Mouse (Mus musculus) hindbrain, embryonic 13.5 days (tissue): ENCODE results near the gene Fancm. TPM values are rescaled to one million over a fixed set of nuclear protein-coding genes. Genes with fewer than 3 reads are reported as not detected.

ENCODE experiments used
- ATAC-seq: fragments of 200-750 bp; cut with Nextera tagmentation; 2 replicates; pipeline ENCODE4 v1.8.0; 2017; ENCODE audit warnings: moderate TSS enrichment; ENCODE audit not compliant: low FRiP score
- H3K27ac ChIP-seq: fragments of 300-500 bp; sonication (generic); 2 replicates; pipeline ENCODE4 v1.5.1; 2015; ENCODE audit warnings: inconsistent platforms, mild to moderate bottlenecking, moderate library complexity
- H3K27me3 ChIP-seq: fragments of 300-500 bp; sonication (generic); 2 replicates; pipeline ENCODE4 v1.6.1; 2015; ENCODE audit warnings: mild to moderate bottlenecking, inconsistent platforms
- H3K36me3 ChIP-seq: fragments of 300-500 bp; sonication (generic); 2 replicates; pipeline ENCODE4 v1.6.1; 2015; ENCODE audit warnings: mild to moderate bottlenecking, inconsistent platforms
- H3K4me1 ChIP-seq: fragments of 300-500 bp; sonication (generic); replicated peaks from 2 replicates; pipeline ENCODE4 v1.6.1; 2015; ENCODE audit warnings: inconsistent platforms
- H3K4me2 ChIP-seq: fragments of 300-500 bp; sonication (generic); 2 replicates; pipeline ENCODE4 v1.6.1; 2015; ENCODE audit warnings: inconsistent platforms, mild to moderate bottlenecking, moderate library complexity
- H3K4me3 ChIP-seq: fragments of 300-500 bp; sonication (generic); 2 replicates; pipeline ENCODE4 v1.5.1; 2015; ENCODE audit warnings: mild to moderate bottlenecking, inconsistent platforms
- H3K9ac ChIP-seq: fragments of 300-500 bp; sonication (generic); 2 replicates; pipeline ENCODE4 v1.6.1; 2015; ENCODE audit warnings: mild to moderate bottlenecking, inconsistent platforms
- H3K9me3 ChIP-seq: fragments of 300-500 bp; sonication (generic); 2 replicates; pipeline ENCODE4 v1.6.1; 2016; ENCODE audit warnings: inconsistent platforms
- WGBS: fragments of 180-500 bp; shearing (Covaris S2); methylation state at CpG from one replicate; pipeline ENCODE4 v1.1.7; 2015; 5-methylcytosine and 5-hydroxymethylcytosine counted together
- polyA plus RNA-seq: library from polyadenylated mRNA; unstranded; fragments of >200 nt; fragmentation: Nextera tagmentation; extraction: Ambion mirVana; gene quantifications from 2 replicates; pipeline ENCODE4 v1.2.1, GENCODE M21; 2015

Gene Fancm
- 8.4 and 9.9 TPM in 2 replicates for polyA plus RNA-seq

GRCm38 (mm10) chr12:65075085-65075732 is at the start of gene Fancm:
TSS of gene Fancm (plus strand) at chr12:65075603.
- H3K4me1 ChIP-seq, result peaks cover 48% of the 10 kb centered on the region

GRCm38 (mm10) chr12:65035839-65036189 is 39.6 kb upstream of the Fancm start:
- peak overlapping the region; percentile 97 for H3K4me3 ChIP-seq
- no peaks in the 10 kb centered on the region for H3K36me3 ChIP-seq
- no peaks in the 10 kb centered on the region for H3K9me3 ChIP-seq
- peak overlapping the region; percentile 92; the same call in 1 of the 2 replicates for H3K9ac ChIP-seq
- ATAC-seq, result no peak
- H3K4me2 ChIP-seq, result peak overlapping the region; percentile 66
- H3K27me3 ChIP-seq, result no peaks in the 10 kb centered on the region
- peaks cover 27% of the 10 kb centered on the region for H3K4me1 ChIP-seq
- WGBS, result 51% methylated on average over 8 of the region's 8 CpGs
- no peak overlapping the region for H3K27ac ChIP-seq

More at GRCm38 (mm10) chr12:65075085-65075732, at the start of gene Fancm:
- ATAC-seq, result peak; percentile 27
- Histone ChIP-seq H3K36me3 (peaks cover under 1% of the 10 kb centered on the region; the same call in 1 of the 2 replicates), H3K4me2 (peak within 1 kb of the TSS; percentile 85), H3K27me3 (no peaks in the 10 kb centered on the region), H3K9ac (peak within 1 kb of the TSS; percentile 91), H3K27ac (peak within 1 kb of the TSS; percentile 96), H3K9me3 (no peaks in the 10 kb centered on the region), H3K4me3 (peak within 1 kb of the TSS; percentile 88)
- 2% methylated on average over 39 of the region's 39 CpGs for WGBS

GRCm38 (mm10) chr12:65036190-65036870 is 39.1 kb upstream of the Fancm start, which contains the start of gene Prpf39:
TSS of gene Prpf39 (plus strand) at chr12:65036333.
- Histone ChIP-seq H3K4me1 (peaks cover 27% of the 10 kb centered on the region), H3K4me2 (peak within 1 kb of the TSS; percentile 66), H3K36me3 (no peaks in the 10 kb centered on the region), H3K27me3 (no peaks in the 10 kb centered on the region), H3K9me3 (no peaks in the 10 kb centered on the region), H3K4me3 (peak within 1 kb of the TSS; percentile 97), H3K27ac (peak within 1 kb of the TSS; percentile 83), H3K9ac (peak within 1 kb of the TSS; percentile 92)
- ATAC-seq, result peak; percentile 95
- under 1% methylated on average over 49 of the region's 65 CpGs for WGBS

GRCm38 (mm10) chr12:65036892-65037545 is 38.4 kb upstream of the Fancm start:
- Histone ChIP-seq H3K27ac (no peak overlapping the region), H3K4me3 (peak overlapping the region; percentile 97), H3K4me1 (peaks cover 27% of the 10 kb centered on the region), H3K9me3 (no peaks in the 10 kb centered on the region), H3K9ac (peak overlapping the region; percentile 92), H3K4me2 (peak overlapping the region; percentile 66), H3K27me3 (no peaks in the 10 kb centered on the region), H3K36me3 (no peaks in the 10 kb centered on the region)
- 19% methylated on average over 18 of the region's 18 CpGs for WGBS
- ATAC-seq, result 0 out of 2 replicates have a peak, but pooled peaks have one; percentile 18

- Histone ChIP-seq H3K4me3 (peak overlapping the region; percentile 97), H3K4me1 (peaks cover 27% of the 10 kb centered on the region), H3K4me2 (peak overlapping the region; percentile 66), H3K9me3 (no peaks in the 10 kb centered on the region), H3K27me3 (no peaks in the 10 kb centered on the region), H3K9ac (peak overlapping the region; percentile 92; the same call in 1 of the 2 replicates), H3K27ac (no peak overlapping the region), H3K36me3 (peaks cover 2% of the 10 kb centered on the region; the same call in 1 of the 2 replicates)
- ATAC-seq, result no peak
- WGBS, result 56% methylated on average over 4 of the region's 4 CpGs
Observed at GRCm38 (mm10) chr12:65037546-65037937, 37.9 kb upstream of the Fancm start.

GRCm38 (mm10) chr12:65048799-65049198 is 26.6 kb upstream of the Fancm start:
- Histone ChIP-seq H3K27me3 (no peaks in the 10 kb centered on the region), H3K4me3 (no peak overlapping the region), H3K9me3 (no peaks in the 10 kb centered on the region), H3K4me2 (no peak overlapping the region), H3K9ac (no peak overlapping the region), H3K4me1 (no peaks in the 10 kb centered on the region), H3K27ac (no peak overlapping the region), H3K36me3 (peaks cover 26% of the 10 kb centered on the region)
- no peak for ATAC-seq

GRCm38 (mm10) chr12:65058203-65058602 is 17.2 kb upstream of the Fancm start:
- Histone ChIP-seq H3K4me2 (no peak overlapping the region), H3K9me3 (no peaks in the 10 kb centered on the region), H3K4me1 (no peaks in the 10 kb centered on the region), H3K4me3 (no peak overlapping the region), H3K27me3 (no peaks in the 10 kb centered on the region), H3K27ac (no peak overlapping the region), H3K36me3 (peaks cover 58% of the 10 kb centered on the region), H3K9ac (no peak overlapping the region)
- 90% methylated on average over 2 of the region's 2 CpGs for WGBS
- no peak for ATAC-seq

GRCm38 (mm10) chr12:65061082-65061481 is 14.3 kb upstream of the Fancm start:
- Histone ChIP-seq H3K27ac (no peak overlapping the region), H3K36me3 (peaks cover 65% of the 10 kb centered on the region), H3K4me1 (no peaks in the 10 kb centered on the region), H3K4me2 (no peak overlapping the region), H3K4me3 (no peak overlapping the region), H3K27me3 (no peaks in the 10 kb centered on the region), H3K9me3 (no peaks in the 10 kb centered on the region), H3K9ac (no peak overlapping the region)
- no peak for ATAC-seq

- no peaks in the 10 kb centered on the region for H3K4me1 ChIP-seq
- H3K9me3 ChIP-seq, result no peaks in the 10 kb centered on the region
- H3K27ac ChIP-seq, result no peak overlapping the region
- WGBS, result 86% methylated on average over 2 of the region's 2 CpGs
- no peak for ATAC-seq
- no peak overlapping the region for H3K4me3 ChIP-seq
- peaks cover 64% of the 10 kb centered on the region for H3K36me3 ChIP-seq
- H3K27me3 ChIP-seq, result no peaks in the 10 kb centered on the region
- H3K4me2 ChIP-seq, result no peak overlapping the region
- H3K9ac ChIP-seq, result no peak overlapping the region
Observed at GRCm38 (mm10) chr12:65065241-65065640, 10.2 kb upstream of the Fancm start.

- Histone ChIP-seq H3K27me3 (no peaks in the 10 kb centered on the region), H3K36me3 (peaks cover 55% of the 10 kb centered on the region), H3K4me3 (no peak overlapping the region), H3K9me3 (no peaks in the 10 kb centered on the region), H3K9ac (no peak overlapping the region), H3K27ac (no peak overlapping the region), H3K4me1 (no peaks in the 10 kb centered on the region), H3K4me2 (no peak overlapping the region)
- 74% methylated on average over 3 of the region's 3 CpGs for WGBS
- no peak for ATAC-seq
Observed at GRCm38 (mm10) chr12:65066234-65066633, 9.2 kb upstream of the Fancm start.

- H3K36me3 ChIP-seq, result peaks cover 41% of the 10 kb centered on the region
- no peak for ATAC-seq
Observed at GRCm38 (mm10) chr12:65068409-65068808, 7.0 kb upstream of the Fancm start.

GRCm38 (mm10) chr12:65072911-65073610 is 2.3 kb upstream of the Fancm start:
- Histone ChIP-seq H3K27me3 (no peaks in the 10 kb centered on the region), H3K4me1 (peaks cover 40% of the 10 kb centered on the region), H3K4me3 (peak overlapping the region; percentile 88), H3K9ac (peak overlapping the region; percentile 91), H3K27ac (peak overlapping the region; percentile 96), H3K36me3 (peaks cover 10% of the 10 kb centered on the region), H3K4me2 (peak overlapping the region; percentile 85), H3K9me3 (no peaks in the 10 kb centered on the region)
- ATAC-seq, result peak; percentile 81
- WGBS, result 3% methylated on average over 21 of the region's 21 CpGs

More at GRCm38 (mm10) chr12:65068409-65068808, 7.0 kb upstream of the Fancm start:
- Histone ChIP-seq H3K4me1 (peaks cover 11% of the 10 kb centered on the region; the same call in 1 of the 2 replicates), H3K4me2 (no peak overlapping the region), H3K9ac (no peak overlapping the region), H3K9me3 (no peaks in the 10 kb centered on the region), H3K4me3 (no peak overlapping the region), H3K27me3 (no peaks in the 10 kb centered on the region), H3K27ac (no peak overlapping the region)
- WGBS, result 90% methylated on average over 4 of the region's 4 CpGs
